Mouse (Mus musculus) hindbrain, embryonic 13.5 days (tissue): ENCODE data around the gene Arhgef5. TPM values are rescaled to one million over a fixed set of nuclear protein-coding genes. Genes with fewer than 3 reads are reported as not detected.
"Not testable (repeated sequence)": the region's sequence is repeated elsewhere in the genome, so short reads cannot be mapped to it uniquely, and the experiment has no call there.

ENCODE experiments used
- ATAC-seq: fragments of 200-750 bp; cut with Nextera tagmentation; 2 replicates; pipeline ENCODE4 v1.8.0; 2017; ENCODE audit warnings: moderate TSS enrichment; ENCODE audit not compliant: low FRiP score
- H3K27ac ChIP-seq: fragments of 300-500 bp; sonication (generic); 2 replicates; pipeline ENCODE4 v1.5.1; 2015; ENCODE audit warnings: inconsistent platforms, mild to moderate bottlenecking, moderate library complexity
- H3K27me3 ChIP-seq: fragments of 300-500 bp; sonication (generic); 2 replicates; pipeline ENCODE4 v1.6.1; 2015; ENCODE audit warnings: mild to moderate bottlenecking, inconsistent platforms
- H3K36me3 ChIP-seq: fragments of 300-500 bp; sonication (generic); 2 replicates; pipeline ENCODE4 v1.6.1; 2015; ENCODE audit warnings: mild to moderate bottlenecking, inconsistent platforms
- H3K4me1 ChIP-seq: fragments of 300-500 bp; sonication (generic); replicated peaks from 2 replicates; pipeline ENCODE4 v1.6.1; 2015; ENCODE audit warnings: inconsistent platforms
- H3K4me2 ChIP-seq: fragments of 300-500 bp; sonication (generic); 2 replicates; pipeline ENCODE4 v1.6.1; 2015; ENCODE audit warnings: inconsistent platforms, mild to moderate bottlenecking, moderate library complexity
- H3K4me3 ChIP-seq: fragments of 300-500 bp; sonication (generic); 2 replicates; pipeline ENCODE4 v1.5.1; 2015; ENCODE audit warnings: mild to moderate bottlenecking, inconsistent platforms
- H3K9ac ChIP-seq: fragments of 300-500 bp; sonication (generic); 2 replicates; pipeline ENCODE4 v1.6.1; 2015; ENCODE audit warnings: mild to moderate bottlenecking, inconsistent platforms
- H3K9me3 ChIP-seq: fragments of 300-500 bp; sonication (generic); 2 replicates; pipeline ENCODE4 v1.6.1; 2016; ENCODE audit warnings: inconsistent platforms
- WGBS: fragments of 180-500 bp; shearing (Covaris S2); methylation state at CpG from one replicate; pipeline ENCODE4 v1.1.7; 2015; 5-methylcytosine and 5-hydroxymethylcytosine counted together
- polyA plus RNA-seq: library from polyadenylated mRNA; unstranded; fragments of >200 nt; fragmentation: Nextera tagmentation; extraction: Ambion mirVana; gene quantifications from 2 replicates; pipeline ENCODE4 v1.2.1, GENCODE M21; 2015

Gene Arhgef5
- 2.3 and 2.4 TPM in 2 replicates for polyA plus RNA-seq

- peak; percentile 84 for ATAC-seq
- H3K4me2 ChIP-seq: peak within 1 kb of the TSS; percentile 87
- no peaks in the 10 kb centered on the region for H3K9me3 ChIP-seq
- H3K27me3 ChIP-seq: peaks cover 42% of the 10 kb centered on the region
- no peak within 1 kb of the TSS for H3K27ac ChIP-seq
- WGBS: 1% methylated on average over 48 of the region's 48 CpGs
- H3K4me1 ChIP-seq: peaks cover 12% of the 10 kb centered on the region
- H3K9ac ChIP-seq: peak within 1 kb of the TSS; percentile 73
- H3K4me3 ChIP-seq: peak within 1 kb of the TSS; percentile 53
- no peaks in the 10 kb centered on the region for H3K36me3 ChIP-seq
Measured at GRCm38 (mm10) chr6:43265363-43266041, at the start of gene Arhgef5. TSS of gene Arhgef5 (plus strand) at chr6:43265582.

- not testable (repeated sequence) for H3K36me3 ChIP-seq, H3K27ac ChIP-seq
- 84% methylated on average over 1 of the region's 1 CpGs for WGBS
Measured at GRCm38 (mm10) chr6:43231255-43231654, 34.1 kb upstream of the Arhgef5 start, which contains the start of gene Olfr47. TSS of gene Olfr47 (plus strand) at chr6:43231529.

GRCm38 (mm10) chr6:43242061-43242460 lies 23.3 kb upstream of the Arhgef5 start:
- ATAC-seq: no peak
- Histone ChIP-seq H3K4me3 (no peak overlapping the region), H3K9me3 (no peaks in the 10 kb centered on the region), H3K27ac (no peak overlapping the region), H3K27me3 (no peaks in the 10 kb centered on the region), H3K9ac (no peak overlapping the region), H3K4me2 (no peak overlapping the region), H3K36me3 (no peaks in the 10 kb centered on the region), H3K4me1 (no peaks in the 10 kb centered on the region)
- 18% methylated on average over 4 of the region's 4 CpGs for WGBS

More at GRCm38 (mm10) chr6:43231255-43231654, 34.1 kb upstream of the Arhgef5 start, which contains the start of gene Olfr47:
- ATAC-seq, H3K9ac ChIP-seq, H3K27me3 ChIP-seq, H3K4me3 ChIP-seq, H3K4me2 ChIP-seq, H3K4me1 ChIP-seq, H3K9me3 ChIP-seq: not testable (repeated sequence)

- no peaks in the 10 kb centered on the region for H3K27me3 ChIP-seq
- ATAC-seq: no peak
- no peak overlapping the region for H3K9ac ChIP-seq
- H3K4me2 ChIP-seq: no peak overlapping the region
- H3K9me3 ChIP-seq: no peaks in the 10 kb centered on the region
- no peaks in the 10 kb centered on the region for H3K36me3 ChIP-seq
- WGBS: 70% methylated on average over 3 of the region's 3 CpGs
- H3K4me1 ChIP-seq: no peaks in the 10 kb centered on the region
- H3K27ac ChIP-seq: no peak overlapping the region
- H3K4me3 ChIP-seq: no peak overlapping the region
Measured at GRCm38 (mm10) chr6:43247396-43247795, 18.0 kb upstream of the Arhgef5 start.

- H3K4me3 ChIP-seq: no peak overlapping the region
- no peaks in the 10 kb centered on the region for H3K4me1 ChIP-seq
- no peak for ATAC-seq
- no peaks in the 10 kb centered on the region for H3K36me3 ChIP-seq
- H3K9ac ChIP-seq: no peak overlapping the region
- H3K9me3 ChIP-seq: no peaks in the 10 kb centered on the region
- 86% methylated on average over 1 of the region's 1 CpGs for WGBS
- H3K4me2 ChIP-seq: no peak overlapping the region
- no peaks in the 10 kb centered on the region for H3K27me3 ChIP-seq
- H3K27ac ChIP-seq: no peak overlapping the region
Measured at GRCm38 (mm10) chr6:43252994-43253393, 12.4 kb upstream of the Arhgef5 start.

- Histone ChIP-seq H3K4me1 (no peaks in the 10 kb centered on the region), H3K9ac (no peak overlapping the region), H3K4me3 (no peak overlapping the region), H3K27ac (no peak overlapping the region), H3K9me3 (no peaks in the 10 kb centered on the region), H3K36me3 (no peaks in the 10 kb centered on the region), H3K27me3 (no peaks in the 10 kb centered on the region), H3K4me2 (no peak overlapping the region)
- WGBS: 60% methylated on average over 7 of the region's 7 CpGs
- ATAC-seq: no peak
Measured at GRCm38 (mm10) chr6:43254193-43254926, 11.0 kb upstream of the Arhgef5 start.

GRCm38 (mm10) chr6:43260756-43261155 lies 4.6 kb upstream of the Arhgef5 start:
- H3K36me3 ChIP-seq: no peaks in the 10 kb centered on the region
- H3K4me2 ChIP-seq: no peak overlapping the region
- ATAC-seq: no peak
- no peaks in the 10 kb centered on the region for H3K9me3 ChIP-seq
- no peak overlapping the region for H3K4me3 ChIP-seq
- peaks cover 22% of the 10 kb centered on the region for H3K27me3 ChIP-seq
- no peak overlapping the region for H3K9ac ChIP-seq
- no peak overlapping the region for H3K27ac ChIP-seq
- WGBS: 83% methylated on average over 2 of the region's 2 CpGs
- peaks cover 8% of the 10 kb centered on the region for H3K4me1 ChIP-seq

- 0 out of 2 replicates have a peak overlapping the region, but pooled peaks have one; percentile 73 for H3K9ac ChIP-seq
- H3K9me3 ChIP-seq: no peaks in the 10 kb centered on the region
- ATAC-seq: peak; percentile 34; the same call in 1 of the 2 replicates
- H3K4me2 ChIP-seq: peak overlapping the region; percentile 87
- peaks cover 12% of the 10 kb centered on the region for H3K4me1 ChIP-seq
- WGBS: 5% methylated on average over 8 of the region's 8 CpGs
- no peaks in the 10 kb centered on the region for H3K36me3 ChIP-seq
- peak overlapping the region; percentile 53 for H3K4me3 ChIP-seq
- no peak overlapping the region for H3K27ac ChIP-seq
- H3K27me3 ChIP-seq: peaks cover 42% of the 10 kb centered on the region
Measured at GRCm38 (mm10) chr6:43266356-43266755, 974 bp downstream of the Arhgef5 start.

- H3K27me3 ChIP-seq: peaks cover 2% of the 10 kb centered on the region; the same call in 1 of the 2 replicates
- H3K4me2 ChIP-seq: no peak overlapping the region
- no peak overlapping the region for H3K27ac ChIP-seq
- no peaks in the 10 kb centered on the region for H3K4me1 ChIP-seq
- H3K36me3 ChIP-seq: no peaks in the 10 kb centered on the region
- H3K9me3 ChIP-seq: no peaks in the 10 kb centered on the region
- ATAC-seq: no peak
- H3K9ac ChIP-seq: no peak overlapping the region
- H3K4me3 ChIP-seq: no peak overlapping the region
Measured at GRCm38 (mm10) chr6:43272597-43272996, 7.2 kb downstream of the Arhgef5 start.

GRCm38 (mm10) chr6:43274123-43274522 lies 8.7 kb downstream of the Arhgef5 start:
- Histone ChIP-seq H3K4me1 (no peaks in the 10 kb centered on the region), H3K4me2 (no peak overlapping the region), H3K4me3 (no peak overlapping the region), H3K36me3 (no peaks in the 10 kb centered on the region), H3K9ac (no peak overlapping the region), H3K27me3 (no peaks in the 10 kb centered on the region), H3K9me3 (no peaks in the 10 kb centered on the region), H3K27ac (no peak overlapping the region)
- 85% methylated on average over 4 of the region's 4 CpGs for WGBS
- ATAC-seq: no peak

GRCm38 (mm10) chr6:43278247-43278646 lies 12.9 kb downstream of the Arhgef5 start:
- Histone ChIP-seq H3K36me3 (no peaks in the 10 kb centered on the region), H3K4me1 (no peaks in the 10 kb centered on the region), H3K9ac (no peak overlapping the region), H3K27me3 (no peaks in the 10 kb centered on the region), H3K27ac (no peak overlapping the region), H3K9me3 (no peaks in the 10 kb centered on the region), H3K4me2 (no peak overlapping the region), H3K4me3 (no peak overlapping the region)
- ATAC-seq: no peak

- H3K9ac ChIP-seq: no peak overlapping the region
- no peak overlapping the region for H3K27ac ChIP-seq
- H3K4me1 ChIP-seq: no peaks in the 10 kb centered on the region
- no peak for ATAC-seq
- no peaks in the 10 kb centered on the region for H3K36me3 ChIP-seq
- no peaks in the 10 kb centered on the region for H3K27me3 ChIP-seq
- 96% methylated on average over 5 of the region's 5 CpGs for WGBS
- H3K4me2 ChIP-seq: no peak overlapping the region
- H3K9me3 ChIP-seq: no peaks in the 10 kb centered on the region
- no peak overlapping the region for H3K4me3 ChIP-seq
Measured at GRCm38 (mm10) chr6:43280481-43280880, 15.1 kb downstream of the Arhgef5 start.
